Mouse (Mus musculus): ENCODE measurements around the gene Olfr1402.

Gene Olfr1402

GRCm38 (mm10) chr3:97421920-97422319 lies at the start of gene Olfr1402:
Gene Olfr1402 (minus strand): TSS chr3:97422020.
- no peak for DNase-seq (ENCODE audit: low spot score in 2 of 2)

- DNase-seq (ENCODE audit: low spot score in 2 of 2), result no peak
Observed at GRCm38 (mm10) chr3:97455286-97455685, 33.5 kb upstream of the Olfr1402 start.

- no peak for DNase-seq (ENCODE audit: low spot score in 2 of 2)
Observed at GRCm38 (mm10) chr3:97438619-97439018, 16.8 kb upstream of the Olfr1402 start.

GRCm38 (mm10) chr3:97394289-97394688 lies 27.5 kb downstream of the Olfr1402 start:
- no peak for DNase-seq (ENCODE audit: low spot score in 2 of 2)

GRCm38 (mm10) chr3:97393079-97393478 lies 28.7 kb downstream of the Olfr1402 start:
- no peak for DNase-seq (ENCODE audit: low spot score in 2 of 2)

GRCm38 (mm10) chr3:97370382-97370781 lies 51.4 kb downstream of the Olfr1402 start:
- DNase-seq (ENCODE audit: low spot score in 2 of 2), result no peak

- DNase-seq (ENCODE audit: low spot score in 2 of 2), result no peak
Observed at GRCm38 (mm10) chr3:97363418-97364098, 58.3 kb downstream of the Olfr1402 start.

- no peak for DNase-seq (ENCODE audit: low spot score in 2 of 2)
Observed at GRCm38 (mm10) chr3:97358448-97358847, 63.4 kb downstream of the Olfr1402 start.

Measured in right cerebral cortex, postnatal 36 days (tissue).